Mouse (Mus musculus) testis, adult 2 months (tissue): ENCODE measurements around the gene Pusl1. TPM values are rescaled to one million over a fixed set of nuclear protein-coding genes. Genes with fewer than 3 reads are reported as not detected.

ENCODE experiments used
- H3K27ac ChIP-seq: fragments of 200-500 bp; 2 replicates; pipeline ENCODE4 v1.5.1; 2012; ENCODE audit warnings: low read depth, low read length; ENCODE audit not compliant: control insufficient read depth, insufficient read depth
- H3K27me3 ChIP-seq: fragments of 200-500 bp; 2 replicates; pipeline ENCODE4 v1.6.1; 2012; ENCODE audit warnings: mild to moderate bottlenecking, low read length, moderate library complexity; ENCODE audit not compliant: control insufficient read depth, insufficient read depth
- H3K36me3 ChIP-seq: fragments of 200-500 bp; 2 replicates; pipeline ENCODE4 v1.6.1; 2012; ENCODE audit warnings: mild to moderate bottlenecking, low read length; ENCODE audit not compliant: control insufficient read depth, insufficient read depth
- H3K4me1 ChIP-seq: fragments of 200-500 bp; 2 replicates; pipeline ENCODE4 v1.6.1; 2012; ENCODE audit warnings: low read length; ENCODE audit not compliant: control insufficient read depth, insufficient read depth
- H3K4me3 ChIP-seq: fragments of 200-500 bp; 2 replicates; pipeline ENCODE4 v1.5.1; 2012; ENCODE audit warnings: low read depth, mild to moderate bottlenecking, low read length, moderate library complexity, mixed read lengths; ENCODE audit not compliant: control insufficient read depth
- CTCF ChIP-seq: fragments of 200-500 bp; IDR thresholded peaks from 2 replicates; pipeline ENCODE4 v1.5.1; 2012; ENCODE audit warnings: low read depth, mild to moderate bottlenecking, inconsistent platforms, low read length, moderate library complexity; ENCODE audit not compliant: control insufficient read depth, insufficient read depth, insufficient replicate concordance
- POLR2A ChIP-seq: fragments of 200-500 bp; IDR thresholded peaks from 2 replicates; pipeline ENCODE4 v1.6.1; 2012; ENCODE audit warnings: low read depth, mild to moderate bottlenecking, inconsistent platforms, low read length, moderate library complexity; ENCODE audit not compliant: control insufficient read depth
- polyA plus RNA-seq: library from polyadenylated mRNA; depleted of rRNA; stranded (reverse); fragments of >200 nt; gene quantifications from 2 replicates; pipeline ENCODE4 v1.2.3, GENCODE M21; 2012

Gene Pusl1
- polyA plus RNA-seq, 1 experiment = 20.3 TPM

DNA sequence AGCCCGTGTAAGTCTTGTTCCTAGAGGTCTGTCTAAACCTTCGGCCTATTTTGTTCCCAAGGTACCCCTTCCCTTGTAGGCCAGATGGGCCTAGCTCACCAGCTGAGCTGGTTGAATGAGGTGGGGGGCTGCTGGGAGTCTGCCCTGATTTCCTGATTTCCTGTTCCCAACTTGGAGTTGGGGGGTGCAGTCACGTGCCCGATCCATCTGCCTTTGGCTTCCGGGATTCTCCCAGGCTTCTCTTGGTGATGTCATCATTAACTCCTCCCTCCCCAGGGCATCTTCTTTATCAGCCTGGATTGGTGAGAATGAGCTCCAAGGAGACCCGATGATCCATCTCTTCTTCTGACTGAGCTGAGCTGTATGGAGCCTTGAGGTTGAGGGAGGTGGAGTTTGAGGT is 3.6 kb upstream of the Pusl1 start:
- peak overlapping the region; percentile 16; the same call in 1 of the 2 replicates for H3K27ac ChIP-seq
- no peak for TF ChIP-seq CTCF
- no peak for TF ChIP-seq POLR2A
- H3K27me3 ChIP-seq = no peaks in the 10 kb centered on the region

DNA sequence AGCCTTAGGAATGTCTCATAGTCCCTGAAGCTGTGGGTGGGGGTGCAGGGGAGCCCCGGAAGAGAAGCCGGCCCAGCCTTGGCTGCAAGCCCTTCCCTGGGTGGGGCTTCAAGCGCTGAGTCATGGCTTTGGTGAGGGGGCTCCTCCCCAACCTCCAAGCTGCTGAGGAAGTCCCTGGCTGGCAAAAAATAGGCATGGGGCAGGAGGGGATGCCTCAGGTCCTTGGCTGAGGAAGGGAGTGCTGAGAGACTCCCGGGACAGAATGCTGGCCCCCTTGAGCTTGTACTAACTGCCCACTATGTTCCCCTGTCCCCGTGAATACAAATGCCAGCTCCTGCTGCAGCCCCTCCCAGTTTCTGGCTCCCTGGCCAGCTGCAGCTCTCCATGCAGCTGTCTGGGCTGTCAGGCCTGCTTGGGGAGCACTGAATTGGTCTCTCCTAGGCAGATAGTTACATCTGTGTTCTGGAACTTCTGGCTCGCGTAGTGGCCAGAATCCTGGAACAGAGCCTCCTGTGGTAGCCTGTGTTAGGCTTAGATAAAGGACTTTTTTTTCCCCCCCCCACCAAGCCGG is 2.8 kb upstream of the Pusl1 start:
- Histone ChIP-seq H3K27ac (no peak overlapping the region), H3K36me3 (no peaks in the 10 kb centered on the region), H3K4me3 (no peak overlapping the region), H3K4me1 (peaks cover 22% of the 10 kb centered on the region), H3K27me3 (no peaks in the 10 kb centered on the region)
- TF ChIP-seq CTCF (no peak), POLR2A (no peak)

More for the DNA sequence above, 3.6 kb upstream of the Pusl1 start:
- H3K4me3 ChIP-seq = no peak overlapping the region
- H3K36me3 ChIP-seq = no peaks in the 10 kb centered on the region
- peaks cover 22% of the 10 kb centered on the region for H3K4me1 ChIP-seq

- H3K36me3 ChIP-seq = no peaks in the 10 kb centered on the region; the same call in 1 of the 2 replicates
- H3K4me1 ChIP-seq = peaks cover 22% of the 10 kb centered on the region
- no peak overlapping the region for H3K27ac ChIP-seq
- no peak overlapping the region for H3K4me3 ChIP-seq
- no peak for TF ChIP-seq POLR2A
- TF ChIP-seq CTCF = no peak
- no peaks in the 10 kb centered on the region for H3K27me3 ChIP-seq
Observed at GRCm38 (mm10) chr4:155893212-155893690, 1.7 kb upstream of the Pusl1 start.

DNA sequence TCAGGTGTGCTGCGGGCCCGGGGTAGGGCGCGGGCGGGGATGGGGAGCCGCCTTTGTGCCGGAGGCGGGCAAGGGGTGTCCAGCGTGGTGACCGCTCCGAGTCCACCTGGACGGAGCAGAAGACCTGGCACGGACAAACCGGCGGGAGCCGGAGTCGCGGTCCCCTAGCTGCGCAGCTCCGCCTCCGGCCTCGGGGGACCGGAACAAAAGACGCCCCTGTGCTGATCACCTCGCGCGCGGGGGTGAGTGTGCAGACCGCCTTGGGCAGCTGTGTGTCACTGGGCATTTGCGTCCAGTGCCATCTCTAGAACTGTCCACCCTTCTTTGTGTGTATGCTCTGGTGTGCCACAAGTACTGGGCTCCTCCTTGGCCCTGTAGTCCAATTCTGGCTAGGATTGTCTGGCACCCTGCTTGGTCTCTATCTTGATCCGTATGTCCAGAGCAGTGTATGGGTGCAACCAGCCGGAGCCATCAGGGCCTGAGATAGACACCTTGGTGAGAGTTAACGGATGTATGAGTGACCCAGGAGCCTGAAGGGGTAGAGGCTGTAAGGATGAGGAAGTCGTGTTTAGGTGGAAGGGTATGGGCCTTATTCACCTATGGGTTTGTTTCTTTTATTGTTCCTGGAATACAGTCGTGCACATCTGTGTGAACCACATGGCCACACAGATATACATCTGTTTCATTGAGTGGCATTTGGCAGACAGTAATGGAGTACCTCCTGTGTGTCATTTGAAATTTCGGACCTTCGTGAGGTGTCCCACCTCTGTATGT is 1.0 kb upstream of the Pusl1 start:
- H3K4me3 ChIP-seq = peak overlapping the region; percentile 96
- no peaks in the 10 kb centered on the region for H3K27me3 ChIP-seq
- no peak overlapping the region for H3K27ac ChIP-seq
- TF ChIP-seq CTCF (no peak), POLR2A (no peak)
- no peaks in the 10 kb centered on the region; the same call in 1 of the 2 replicates for H3K36me3 ChIP-seq
- H3K4me1 ChIP-seq = peaks cover 22% of the 10 kb centered on the region

- no peaks in the 10 kb centered on the region for H3K27me3 ChIP-seq
Observed at GRCm38 (mm10) chr4:155892017-155892416, 436 bp upstream of the Pusl1 start.

DNA sequence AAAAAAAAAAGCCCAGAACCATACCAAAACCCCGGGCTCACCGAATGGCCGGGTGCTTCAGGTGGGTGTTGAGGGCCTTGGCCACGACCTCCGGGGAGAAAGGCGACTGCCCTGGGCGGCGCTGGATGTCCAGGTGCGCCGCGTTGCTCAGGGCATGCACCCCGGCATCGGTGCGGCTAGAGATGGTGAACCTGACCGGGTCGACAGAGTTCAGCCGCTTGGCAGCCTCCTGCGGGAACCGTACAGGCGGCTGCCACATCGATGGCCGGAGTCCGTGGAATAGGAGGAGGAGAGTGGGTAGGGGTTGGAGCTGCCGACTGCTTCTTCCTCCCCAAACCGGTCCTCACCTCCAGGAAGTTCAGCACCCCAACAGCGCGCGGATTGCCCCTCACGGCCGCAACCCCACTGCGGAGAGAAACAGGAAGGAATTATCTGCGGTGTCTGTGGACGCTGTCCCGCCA is 540 bp downstream of the Pusl1 start:
- peak overlapping the region; percentile 41; the same call in 1 of the 2 replicates for H3K27ac ChIP-seq

More at GRCm38 (mm10) chr4:155892017-155892416, 436 bp upstream of the Pusl1 start:
- Histone ChIP-seq H3K27ac (peak overlapping the region; percentile 96), H3K4me1 (peaks cover 22% of the 10 kb centered on the region), H3K36me3 (no peaks in the 10 kb centered on the region; the same call in 1 of the 2 replicates), H3K4me3 (peak overlapping the region; percentile 96)
- no peak for TF ChIP-seq CTCF
- TF ChIP-seq POLR2A = no peak

GRCm38 (mm10) chr4:155889316-155889715 is 2.3 kb downstream of the Pusl1 start:
- peaks cover 1% of the 10 kb centered on the region; the same call in 1 of the 2 replicates for H3K36me3 ChIP-seq
- no peak for TF ChIP-seq POLR2A
- TF ChIP-seq CTCF = no peak
- H3K27ac ChIP-seq = no peak overlapping the region
- no peak overlapping the region for H3K4me3 ChIP-seq
- peaks cover 19% of the 10 kb centered on the region for H3K4me1 ChIP-seq
- no peaks in the 10 kb centered on the region for H3K27me3 ChIP-seq

More for the DNA sequence above, 540 bp downstream of the Pusl1 start:
- H3K4me3 ChIP-seq = peak overlapping the region; percentile 96
- H3K4me1 ChIP-seq = peaks cover 22% of the 10 kb centered on the region
- H3K27me3 ChIP-seq = no peaks in the 10 kb centered on the region
- TF ChIP-seq CTCF = no peak
- no peak for TF ChIP-seq POLR2A
- no peaks in the 10 kb centered on the region; the same call in 1 of the 2 replicates for H3K36me3 ChIP-seq
